Mouse (Mus musculus): ENCODE measurements around the gene Ptchd4. TPM values are rescaled to one million over a fixed set of nuclear protein-coding genes. Genes with fewer than 3 reads are reported as not detected.

Gene Ptchd4
- polyA plus RNA-seq, 1 experiment from 2014 or later, result 3.7 TPM

DNA sequence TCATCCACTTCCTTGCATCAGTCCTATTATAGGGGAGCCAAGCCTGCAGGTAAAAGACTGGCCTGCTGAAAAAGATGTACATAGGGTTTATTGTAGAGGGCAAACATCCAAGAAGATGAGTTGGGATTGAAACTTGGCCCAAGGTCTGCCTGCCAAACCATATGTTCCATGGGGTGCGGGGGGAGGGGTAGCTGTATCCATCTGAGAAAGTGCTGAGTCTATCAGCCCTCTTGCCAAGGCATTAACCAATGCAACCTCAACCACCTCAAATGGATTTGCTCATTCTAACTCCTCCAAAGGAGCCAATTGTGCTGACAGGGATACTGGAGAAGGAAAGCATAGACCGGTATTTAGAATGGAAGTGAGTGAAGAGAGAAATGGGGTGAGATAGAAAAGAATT is 136.5 kb downstream of the Ptchd4 start:
- no peak for ATAC-seq (ENCODE audit: low FRiP score, low read depth)
- WGBS, result 87% methylated on average over 2 of the region's 2 CpGs

DNA sequence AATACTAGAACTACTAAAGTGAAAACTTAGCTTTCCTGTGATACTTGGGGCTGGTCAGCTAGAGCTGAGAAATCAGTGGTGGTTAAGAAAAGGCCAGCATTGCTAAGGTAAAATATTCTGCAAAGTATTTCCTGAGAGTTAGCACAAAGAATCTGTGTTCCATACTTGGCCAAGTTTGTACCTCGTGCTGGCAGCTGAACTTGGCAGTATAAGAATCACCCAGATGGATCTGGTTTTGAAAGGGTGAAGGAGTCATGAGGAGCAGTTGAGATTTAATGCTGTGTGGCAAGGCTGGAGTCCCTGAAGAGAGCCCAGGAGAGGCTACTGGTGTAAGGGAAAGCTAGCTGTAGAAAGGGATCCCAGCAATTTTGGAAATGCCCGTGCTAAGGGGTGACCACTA is 140.7 kb downstream of the Ptchd4 start:
- Histone ChIP-seq H3K4me1 (no peaks in the 10 kb centered on the region), H3K9ac (replicated peaks) (no peak overlapping the region), H3K9me3 (no peaks in the 10 kb centered on the region), H3K27ac (replicated peaks) (no peak overlapping the region), H3K4me3 (no peak overlapping the region), H3K4me2 (replicated peaks) (no peak overlapping the region), H3K36me3 (no peaks in the 10 kb centered on the region), H3K27me3 (no peaks in the 10 kb centered on the region)
- WGBS, result 83% methylated on average over 2 of the region's 2 CpGs
- ATAC-seq (ENCODE audit: low FRiP score, low read depth), result no peak

More for the DNA sequence above, 136.5 kb downstream of the Ptchd4 start:
- H3K4me3 ChIP-seq, result no peak overlapping the region
- H3K4me2 ChIP-seq (replicated peaks), result no peak overlapping the region
- H3K27ac ChIP-seq (replicated peaks), result no peak overlapping the region
- H3K9ac ChIP-seq (replicated peaks), result no peak overlapping the region
- no peaks in the 10 kb centered on the region for H3K36me3 ChIP-seq
- no peaks in the 10 kb centered on the region for H3K4me1 ChIP-seq
- no peaks in the 10 kb centered on the region for H3K9me3 ChIP-seq
- H3K27me3 ChIP-seq, result no peaks in the 10 kb centered on the region

DNA sequence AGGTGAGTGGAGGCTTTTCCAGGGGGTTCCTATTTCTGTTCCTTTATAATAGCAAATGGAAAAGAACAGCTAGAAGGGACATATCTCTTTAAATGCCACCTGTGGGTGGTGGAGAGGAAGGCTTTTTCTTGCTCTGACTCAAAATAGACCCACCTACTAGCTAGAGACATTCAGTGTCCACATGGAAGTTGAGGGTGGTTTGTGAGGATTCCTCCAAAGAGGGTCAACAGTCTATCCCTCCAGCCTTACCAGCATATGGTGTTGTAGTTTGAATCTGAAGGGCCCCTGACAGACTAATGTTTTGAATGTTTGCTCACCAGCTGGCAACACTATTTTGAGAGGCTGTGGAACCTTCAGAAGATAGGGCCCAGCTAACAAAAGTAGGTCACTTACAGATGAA is 147.0 kb downstream of the Ptchd4 start:
- no peaks in the 10 kb centered on the region for H3K4me1 ChIP-seq
- no peak overlapping the region for H3K9ac ChIP-seq (replicated peaks)
- no peak for ATAC-seq (ENCODE audit: low FRiP score, low read depth)
- no peaks in the 10 kb centered on the region for H3K27me3 ChIP-seq
- H3K4me2 ChIP-seq (replicated peaks), result no peak overlapping the region
- H3K9me3 ChIP-seq, result no peaks in the 10 kb centered on the region
- no peaks in the 10 kb centered on the region for H3K36me3 ChIP-seq
- no peak overlapping the region for H3K4me3 ChIP-seq
- H3K27ac ChIP-seq (replicated peaks), result no peak overlapping the region

DNA sequence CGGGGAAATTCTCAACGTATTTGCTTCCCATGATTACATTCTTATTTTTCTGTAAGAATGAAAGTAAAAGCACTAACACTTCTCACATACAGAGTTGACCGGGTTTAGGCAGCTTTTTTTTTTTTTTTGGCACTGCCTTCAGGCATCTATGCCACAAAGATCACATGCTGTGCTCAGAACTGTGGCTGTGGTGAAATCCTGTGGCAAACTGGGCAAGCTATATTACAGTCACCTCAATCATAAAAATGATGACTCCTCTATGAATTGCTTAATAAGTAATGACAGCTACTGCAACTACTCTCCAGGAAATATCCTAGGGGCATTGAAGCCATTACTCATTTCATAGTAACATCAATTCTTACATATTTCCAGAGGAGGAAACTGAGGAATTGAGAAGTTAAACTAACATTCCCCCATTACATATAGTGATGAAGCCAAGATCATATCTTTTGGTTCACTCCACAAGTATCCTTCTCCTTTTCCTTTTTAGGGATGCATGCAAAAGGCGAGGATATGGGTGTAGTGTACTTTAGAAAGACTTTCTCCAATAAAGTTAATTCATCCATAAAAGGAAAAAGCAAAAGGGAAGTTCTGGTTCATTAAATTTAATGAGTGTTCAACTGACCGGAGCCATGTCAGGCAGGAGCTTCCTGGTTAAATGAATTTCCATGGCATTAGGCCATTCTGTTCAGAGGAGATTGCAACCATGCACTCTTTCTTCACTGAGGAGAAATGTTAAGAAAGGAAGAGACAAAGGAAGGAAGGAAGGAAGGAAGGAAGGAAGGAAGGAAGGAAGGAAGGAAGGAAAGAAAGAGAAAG is 164.6 kb downstream of the Ptchd4 start:
- whole genome bisulfite sequencing, result 80% methylated on average over 5 of the region's 5 CpGs
- H3K4me2 ChIP-seq (replicated peaks), result no peak overlapping the region
- H3K9me3 ChIP-seq, result no peaks in the 10 kb centered on the region

DNA sequence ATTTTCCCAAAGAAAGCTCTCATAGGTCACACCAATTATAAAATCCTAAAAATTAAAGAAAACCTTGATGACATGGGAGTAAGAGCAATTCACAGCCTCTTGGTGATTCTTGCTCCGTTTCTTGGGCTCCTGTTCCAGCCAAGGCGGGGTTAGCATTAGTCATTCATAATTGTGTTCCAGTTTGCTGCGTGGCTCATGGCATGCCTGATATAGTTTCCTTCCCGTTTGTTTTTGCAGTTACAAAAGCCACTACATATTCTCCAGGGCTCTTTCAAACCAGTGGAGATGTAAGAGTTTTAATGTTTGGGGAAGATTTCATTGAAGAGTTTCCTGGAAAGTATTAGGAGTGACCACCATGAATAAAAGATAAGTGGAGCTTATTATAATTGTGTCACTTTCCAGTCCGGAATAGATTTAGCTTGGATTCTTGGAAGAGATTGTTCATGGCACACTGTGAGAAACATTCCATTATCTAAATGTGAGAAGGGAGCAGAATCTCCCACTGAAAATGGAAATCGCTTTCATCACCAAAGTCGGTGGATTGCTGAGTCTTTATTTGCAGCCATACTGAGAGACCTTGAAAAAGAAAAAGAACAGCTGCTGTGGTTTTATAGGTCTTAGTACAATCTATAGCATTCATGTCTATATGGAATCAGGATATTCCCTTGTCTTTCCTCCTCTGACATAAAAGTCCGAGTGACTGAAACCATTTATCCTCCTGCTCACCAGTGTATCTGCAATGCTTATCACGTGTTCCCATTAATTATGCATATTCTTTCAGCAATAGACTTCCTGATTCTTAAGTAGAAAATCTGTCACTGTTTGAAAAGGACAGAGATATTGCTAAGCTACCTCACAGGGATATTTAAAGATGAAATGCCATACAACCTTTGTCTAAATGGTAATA is 193.9 kb downstream of the Ptchd4 start:
- H3K4me2 ChIP-seq (replicated peaks), result no peak overlapping the region
- H3K4me1 ChIP-seq, result no peaks in the 10 kb centered on the region
- H3K9me3 ChIP-seq, result no peaks in the 10 kb centered on the region
- peak overlapping the region; percentile 30 for H3K27ac ChIP-seq (replicated peaks)
- no peak overlapping the region for H3K9ac ChIP-seq (replicated peaks)
- H3K4me3 ChIP-seq, result no peak overlapping the region
- ATAC-seq (ENCODE audit: low FRiP score, low read depth), result peak; percentile 66
- H3K36me3 ChIP-seq, result no peaks in the 10 kb centered on the region
- H3K27me3 ChIP-seq, result no peaks in the 10 kb centered on the region
- 59% methylated on average over 9 of the region's 9 CpGs for WGBS

More for the DNA sequence above, 164.6 kb downstream of the Ptchd4 start:
- Histone ChIP-seq H3K27me3 (no peaks in the 10 kb centered on the region), H3K4me1 (no peaks in the 10 kb centered on the region), H3K27ac (replicated peaks) (no peak overlapping the region), H3K4me3 (no peak overlapping the region), H3K36me3 (no peaks in the 10 kb centered on the region), H3K9ac (replicated peaks) (no peak overlapping the region)
- ATAC-seq (ENCODE audit: low FRiP score, low read depth), result no peak

DNA sequence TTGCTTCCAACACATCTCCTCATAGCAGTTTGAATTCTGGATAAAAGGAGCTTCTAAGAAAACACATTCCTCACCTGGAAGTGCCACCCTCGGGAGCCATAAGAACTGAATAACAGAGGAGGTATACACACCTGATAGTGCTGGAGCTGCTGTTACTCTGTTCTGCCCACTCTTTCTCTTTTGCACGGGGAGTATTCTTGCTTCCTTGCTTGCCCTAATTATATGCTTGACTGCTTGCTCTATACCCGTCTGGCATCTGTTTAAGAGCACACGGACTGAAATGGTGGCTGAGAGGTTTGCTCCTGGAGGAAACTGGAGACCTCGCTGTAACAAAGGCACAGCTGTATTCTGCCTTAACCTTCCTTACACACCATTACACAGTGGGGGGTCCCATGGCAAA is 214.4 kb downstream of the Ptchd4 start:
- no peaks in the 10 kb centered on the region for H3K9me3 ChIP-seq
- 31% methylated on average over 5 of the region's 5 CpGs for whole genome bisulfite sequencing
- H3K4me3 ChIP-seq, result no peak overlapping the region
- no peak overlapping the region for H3K9ac ChIP-seq (replicated peaks)
- no peak overlapping the region for H3K4me2 ChIP-seq (replicated peaks)
- no peaks in the 10 kb centered on the region for H3K36me3 ChIP-seq
- no peaks in the 10 kb centered on the region for H3K4me1 ChIP-seq
- ATAC-seq (ENCODE audit: low FRiP score, low read depth), result peak; percentile 34; the same call in 1 of the 2 replicates
- no peak overlapping the region for H3K27ac ChIP-seq (replicated peaks)
- no peaks in the 10 kb centered on the region for H3K27me3 ChIP-seq

DNA sequence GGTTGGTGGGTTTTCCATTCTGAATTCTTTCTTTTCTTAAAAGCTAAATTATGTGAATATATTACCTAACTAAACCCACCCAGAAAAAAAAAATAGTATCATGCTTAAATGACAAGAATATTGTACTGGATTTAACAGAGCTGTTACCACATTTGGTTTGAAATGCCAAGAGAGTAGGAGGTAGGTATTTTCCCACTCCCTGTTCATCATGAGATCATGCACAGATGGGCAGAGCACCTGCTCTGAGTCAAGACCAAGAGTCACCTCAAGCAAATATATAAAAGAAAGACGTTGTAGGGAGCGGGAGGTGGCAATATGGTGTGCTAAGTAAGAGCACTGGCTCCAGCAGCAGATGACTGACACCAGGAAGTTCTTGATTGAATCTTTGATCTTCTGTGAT is 233.8 kb downstream of the Ptchd4 start:
- H3K27me3 ChIP-seq, result no peaks in the 10 kb centered on the region
- no peaks in the 10 kb centered on the region for H3K9me3 ChIP-seq
- H3K36me3 ChIP-seq, result no peaks in the 10 kb centered on the region
- no peak for ATAC-seq (ENCODE audit: low FRiP score, low read depth)
- H3K4me2 ChIP-seq (replicated peaks), result no peak overlapping the region
- no peaks in the 10 kb centered on the region for H3K4me1 ChIP-seq
- H3K4me3 ChIP-seq, result no peak overlapping the region
- H3K9ac ChIP-seq (replicated peaks), result no peak overlapping the region
- H3K27ac ChIP-seq (replicated peaks), result no peak overlapping the region
- WGBS, result 93% methylated on average over 2 of the region's 2 CpGs
